ENCODE assay signal across 21 mouse cellular contexts in genomic region chr11:50097091-50097490, GRCm38 (mm10).
"Had no signal": no experiment of that assay in that cellular context is flagged by ENCODE, and none has a peak within 500 bp of the region (broad histone marks: within the 10 kb centered on the region; RNA-seq: fewer than 3 reads in every experiment).

No protein-coding gene starts in this region.

- DNase-seq: kidney, postnatal 25 days; layer of hippocampus, adult 9-11 months; liver; liver, embryonic 13.5 days; lung, embryonic 14.5 days; right cerebral cortex, postnatal 14 days; right cerebral cortex, postnatal 4 days; thymus, adult 2 months; thymus, postnatal 14 days; thymus, postnatal 4 days had no signal

- H3K27me3 ChIP-seq: limb, embryonic 13.5 days; liver, embryonic 13.5 days; midbrain, embryonic 12.5 days; midbrain, embryonic 15.5 days; neural tube, embryonic 13.5 days had no signal

- H3K9ac ChIP-seq: limb, embryonic 13.5 days; liver, embryonic 13.5 days; lung, embryonic 14.5 days; midbrain, embryonic 12.5 days; midbrain, embryonic 15.5 days; neural tube, embryonic 13.5 days had no signal

- H3K4me2 ChIP-seq: limb, embryonic 13.5 days; liver, embryonic 13.5 days; lung, embryonic 14.5 days; midbrain, embryonic 12.5 days; midbrain, embryonic 15.5 days; neural tube, embryonic 13.5 days had no signal

- ATAC-seq: lung, postnatal 0 days; midbrain, embryonic 15.5 days had no signal

- H3K9me3 ChIP-seq: limb, embryonic 10.5 days; limb, embryonic 13.5 days; liver, embryonic 13.5 days; midbrain, embryonic 12.5 days; midbrain, embryonic 15.5 days; neural tube, embryonic 13.5 days had no signal

- H3K4me3 ChIP-seq: layer of hippocampus, adult 2 months; limb, embryonic 10.5 days; limb, embryonic 13.5 days; liver, embryonic 13.5 days; midbrain, embryonic 12.5 days; midbrain, embryonic 15.5 days; myocyte; neural tube, embryonic 13.5 days had no signal

- H3K27ac ChIP-seq: kidney, postnatal 0 days; layer of hippocampus, adult 2 months; limb, embryonic 10.5 days; limb, embryonic 13.5 days; liver, embryonic 13.5 days; macrophage; midbrain, embryonic 12.5 days; midbrain, embryonic 15.5 days; neural tube, embryonic 13.5 days; stomach, postnatal 0 days had no signal

- H3K4me1 ChIP-seq: limb, embryonic 10.5 days; limb, embryonic 13.5 days; liver, embryonic 13.5 days; midbrain, embryonic 12.5 days; midbrain, embryonic 15.5 days; neural tube, embryonic 13.5 days had no signal
